Mouse (Mus musculus) heart, postnatal 0 days (tissue): Measurements from ENCODE around the gene Sp6.

Experiments
- CTCF ChIP-seq: IDR thresholded peaks from 2 replicates; pipeline ENCODE4 v1.5.1; 2016; ENCODE audit warnings: antibody characterized with exemption, control low read depth, low read depth
- EP300 ChIP-seq: IDR thresholded peaks from 2 replicates; pipeline ENCODE4 v1.6.1; 2016; ENCODE audit warnings: antibody characterized with exemption, low read depth

DNA sequence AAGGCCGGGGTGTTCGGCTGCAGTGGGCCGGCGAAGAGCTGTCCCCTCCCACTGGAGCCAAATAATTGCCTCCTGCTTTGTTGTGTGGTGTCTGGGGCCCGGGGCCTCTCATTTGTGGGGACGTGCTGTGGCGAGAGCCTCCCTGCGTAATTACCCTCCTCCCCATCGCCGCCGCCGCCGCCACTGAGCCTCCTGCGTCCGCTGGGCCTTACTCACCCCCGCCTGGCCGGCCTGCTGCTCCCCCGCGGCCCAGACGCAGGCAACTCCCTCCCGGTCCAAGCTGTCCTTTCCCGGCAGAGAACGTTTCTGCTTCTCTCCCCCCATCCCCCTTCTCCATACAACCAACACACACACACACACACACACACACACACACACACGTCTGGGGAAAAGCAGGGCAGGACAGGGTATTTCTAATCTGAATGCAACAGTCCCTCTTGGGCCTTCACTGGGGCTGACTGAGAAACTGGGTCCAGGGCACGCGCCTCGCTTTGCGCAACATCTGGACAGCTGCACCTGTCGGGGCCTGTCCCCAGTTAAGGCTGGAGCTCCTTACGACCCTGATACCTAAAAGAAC, 15.7 kb upstream of the Sp6 start:
- TF ChIP-seq CTCF: no peak
- TF ChIP-seq EP300: no peak
